Comparison of ENCODE assay signal across 1 mouse cellular context in the genomic region with DNA sequence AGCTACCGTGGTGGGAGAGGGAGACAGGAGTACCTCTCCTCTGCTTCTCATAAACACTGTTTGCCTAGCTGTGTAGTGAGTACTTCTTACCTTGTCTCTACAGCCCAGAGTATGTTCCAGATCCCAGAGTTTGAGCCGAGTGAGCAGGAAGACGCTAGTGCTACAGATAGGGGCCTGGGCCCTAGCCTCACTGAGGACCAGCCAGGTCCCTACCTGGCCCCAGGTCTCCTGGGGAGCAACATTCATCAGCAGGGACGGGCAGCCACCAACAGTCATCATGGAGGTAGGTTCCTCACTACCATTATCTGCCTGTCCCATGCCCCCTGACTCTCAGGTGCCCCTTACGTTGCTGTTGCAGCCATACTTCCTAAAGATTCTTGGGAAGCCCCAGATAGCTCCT.
TF ChIP-seq lines count a peak whose summit lies in the region.

No protein-coding gene starts in this region.

TF ChIP-seq in CH12.LX, 34 proteins besides CTCF, POLR2A, EP300 and RAD21:
- no peak for TF ChIP-seq MYC (IDR thresholded peaks at IDR 0.05; ENCODE audit: low read depth, low read length)
- no peak for TF ChIP-seq ZKSCAN1 (IDR thresholded peaks at IDR 0.05; ENCODE audit: borderline replicate concordance, low read depth, low read length)
- no peak for TF ChIP-seq ETS1 (conservative IDR thresholded peaks at IDR 0.05; ENCODE audit: low read depth, low read length)
- no peak for TF ChIP-seq HCFC1 (IDR thresholded peaks at IDR 0.05; ENCODE audit: low read depth, low read length)
- TF ChIP-seq SIN3A (IDR thresholded peaks at IDR 0.05; ENCODE audit: low read length) = no peak; the same call in 1 of the 2 replicates
- TF ChIP-seq PAX5 (IDR thresholded peaks at IDR 0.05; ENCODE audit: low read length) = no peak
